Mouse (Mus musculus): ENCODE data around the gene Socs7. TPM values are rescaled to one million over a fixed set of nuclear protein-coding genes. Genes with fewer than 3 reads are reported as not detected.

Socs7 gene
- polyA plus RNA-seq, 1 experiment: 21.1 TPM

- no peaks in the 10 kb centered on the region for H3K27me3 ChIP-seq (ENCODE audit: control insufficient read depth, insufficient read depth, low read length, poor library complexity, severe bottlenecking)
- no peaks in the 10 kb centered on the region for H3K4me1 ChIP-seq (ENCODE audit: control insufficient read depth, insufficient read depth, low read length)
- H3K9ac ChIP-seq (ENCODE audit: low read depth, poor library complexity, severe bottlenecking): no peak overlapping the region
- no peak overlapping the region for H3K4me3 ChIP-seq (ENCODE audit: low read depth, low read length)
- no peaks in the 10 kb centered on the region for H3K9me3 ChIP-seq (replicated peaks; ENCODE audit: control insufficient read depth, insufficient read depth, low read length, poor library complexity, severe bottlenecking)
- H3K36me3 ChIP-seq (ENCODE audit: control insufficient read depth, insufficient read depth, low read length, poor library complexity, severe bottlenecking): peaks cover 5% of the 10 kb centered on the region; the same call in 1 of the 2 replicates
- no peak overlapping the region for H3K27ac ChIP-seq (ENCODE audit: insufficient read depth, low read length)
- TF ChIP-seq EP300 (IDR thresholded peaks at IDR 0.05; ENCODE audit: insufficient read depth, low read depth, low read length) (no peak), POLR2A (IDR thresholded peaks at IDR 0.05; ENCODE audit: insufficient read depth, low read length) (no peak), CTCF (IDR thresholded peaks at IDR 0.05; ENCODE audit: low read depth, low read length) (no peak)
Measured at GRCm38 (mm10) chr11:97370329-97371091, 8.2 kb downstream of the Socs7 start.

DNA sequence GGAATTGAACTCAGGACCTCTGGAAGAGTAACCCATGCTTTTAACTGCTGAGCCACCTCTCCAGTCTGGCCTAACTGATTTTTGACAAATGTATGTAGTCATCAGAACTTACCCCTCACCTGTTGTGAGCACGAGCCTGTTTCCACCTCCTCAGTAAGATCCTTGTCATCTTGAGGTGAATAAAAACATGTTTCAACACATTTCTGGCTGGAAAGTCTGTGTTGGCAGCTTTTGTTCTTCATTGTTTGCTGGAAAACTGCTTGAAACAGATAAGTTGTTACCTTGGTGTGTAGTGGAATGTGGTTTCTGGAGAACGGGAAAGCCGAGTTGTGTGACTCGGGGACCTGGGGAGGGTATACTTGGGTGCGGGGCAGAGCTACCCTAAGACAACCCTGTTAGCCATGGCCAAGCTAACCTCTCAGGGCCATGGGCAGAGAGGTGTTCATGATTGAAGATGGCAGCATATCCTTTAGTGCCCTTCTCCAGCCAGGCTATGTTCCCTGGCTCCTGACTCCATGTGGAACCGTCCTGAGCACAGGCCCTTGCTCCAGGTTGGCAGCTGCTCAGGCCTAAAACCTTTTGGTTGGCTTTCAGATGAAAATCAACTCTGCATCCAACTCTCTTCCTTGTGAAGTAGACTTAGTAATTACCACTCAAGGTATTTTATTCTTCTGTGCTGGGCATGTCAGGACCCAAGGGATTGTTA lies 10.0 kb downstream of the Socs7 start:
- H3K27ac ChIP-seq (ENCODE audit: insufficient read depth, low read length): no peak overlapping the region
- no peak overlapping the region for H3K4me3 ChIP-seq (ENCODE audit: low read depth, low read length)
- H3K9ac ChIP-seq (ENCODE audit: low read depth, poor library complexity, severe bottlenecking): no peak overlapping the region
- no peak for TF ChIP-seq CTCF (IDR thresholded peaks at IDR 0.05; ENCODE audit: low read depth, low read length)
- no peak for TF ChIP-seq EP300 (IDR thresholded peaks at IDR 0.05; ENCODE audit: insufficient read depth, low read depth, low read length)
- no peak for TF ChIP-seq POLR2A (IDR thresholded peaks at IDR 0.05; ENCODE audit: insufficient read depth, low read length)
- H3K36me3 ChIP-seq (ENCODE audit: control insufficient read depth, insufficient read depth, low read length, poor library complexity, severe bottlenecking): peaks cover 7% of the 10 kb centered on the region; the same call in 1 of the 2 replicates
- no peaks in the 10 kb centered on the region for H3K27me3 ChIP-seq (ENCODE audit: control insufficient read depth, insufficient read depth, low read length, poor library complexity, severe bottlenecking)
- H3K9me3 ChIP-seq (replicated peaks; ENCODE audit: control insufficient read depth, insufficient read depth, low read length, poor library complexity, severe bottlenecking): no peaks in the 10 kb centered on the region
- no peaks in the 10 kb centered on the region for H3K4me1 ChIP-seq (ENCODE audit: control insufficient read depth, insufficient read depth, low read length)

DNA sequence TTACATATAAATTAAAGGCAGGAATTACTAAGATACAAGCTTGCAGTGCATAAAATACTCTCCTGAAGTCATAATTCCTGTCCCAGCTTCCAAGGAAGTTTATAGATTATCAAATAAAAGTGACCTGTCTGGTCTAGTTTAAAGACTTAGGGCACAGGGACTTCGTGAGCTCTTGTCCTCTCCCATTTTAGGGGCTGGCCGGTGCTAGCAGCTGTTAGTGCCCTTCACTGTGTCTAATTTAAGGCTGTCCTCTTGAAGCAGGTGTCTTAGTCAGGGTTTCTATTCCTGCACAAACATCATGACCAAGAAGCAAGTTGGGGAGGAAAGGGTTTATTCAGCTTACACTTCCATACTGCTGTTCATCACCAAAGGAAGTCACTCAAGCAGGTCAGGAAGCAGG lies 11.1 kb downstream of the Socs7 start:
- Histone ChIP-seq H3K9ac (ENCODE audit: low read depth, poor library complexity, severe bottlenecking) (no peak overlapping the region), H3K27me3 (ENCODE audit: control insufficient read depth, insufficient read depth, low read length, poor library complexity, severe bottlenecking) (no peaks in the 10 kb centered on the region), H3K36me3 (ENCODE audit: control insufficient read depth, insufficient read depth, low read length, poor library complexity, severe bottlenecking) (peaks cover 10% of the 10 kb centered on the region; the same call in 1 of the 2 replicates), H3K4me3 (ENCODE audit: low read depth, low read length) (no peak overlapping the region), H3K9me3 (replicated peaks; ENCODE audit: control insufficient read depth, insufficient read depth, low read length, poor library complexity, severe bottlenecking) (no peaks in the 10 kb centered on the region), H3K4me1 (ENCODE audit: control insufficient read depth, insufficient read depth, low read length) (no peaks in the 10 kb centered on the region), H3K27ac (ENCODE audit: insufficient read depth, low read length) (no peak overlapping the region)
- no peak for TF ChIP-seq POLR2A (IDR thresholded peaks at IDR 0.05; ENCODE audit: insufficient read depth, low read length)
- no peak for TF ChIP-seq EP300 (IDR thresholded peaks at IDR 0.05; ENCODE audit: insufficient read depth, low read depth, low read length)
- no peak for TF ChIP-seq CTCF (IDR thresholded peaks at IDR 0.05; ENCODE audit: low read depth, low read length)

- H3K4me3 ChIP-seq (ENCODE audit: low read depth, low read length): no peak overlapping the region
- H3K27ac ChIP-seq (ENCODE audit: insufficient read depth, low read length): no peak overlapping the region
- H3K9me3 ChIP-seq (replicated peaks; ENCODE audit: control insufficient read depth, insufficient read depth, low read length, poor library complexity, severe bottlenecking): no peaks in the 10 kb centered on the region
- H3K9ac ChIP-seq (ENCODE audit: low read depth, poor library complexity, severe bottlenecking): no peak overlapping the region
- H3K4me1 ChIP-seq (ENCODE audit: control insufficient read depth, insufficient read depth, low read length): no peaks in the 10 kb centered on the region
- peaks cover 15% of the 10 kb centered on the region; the same call in 1 of the 2 replicates for H3K36me3 ChIP-seq (ENCODE audit: control insufficient read depth, insufficient read depth, low read length, poor library complexity, severe bottlenecking)
- TF ChIP-seq POLR2A (IDR thresholded peaks at IDR 0.05; ENCODE audit: insufficient read depth, low read length): no peak
- TF ChIP-seq EP300 (IDR thresholded peaks at IDR 0.05; ENCODE audit: insufficient read depth, low read depth, low read length): no peak
- TF ChIP-seq CTCF (IDR thresholded peaks at IDR 0.05; ENCODE audit: low read depth, low read length): no peak
- no peaks in the 10 kb centered on the region for H3K27me3 ChIP-seq (ENCODE audit: control insufficient read depth, insufficient read depth, low read length, poor library complexity, severe bottlenecking)
Measured at GRCm38 (mm10) chr11:97380036-97380435, 17.7 kb downstream of the Socs7 start.

- TF ChIP-seq EP300 (IDR thresholded peaks at IDR 0.05; ENCODE audit: insufficient read depth, low read depth, low read length): no peak
- no peak for TF ChIP-seq CTCF (IDR thresholded peaks at IDR 0.05; ENCODE audit: low read depth, low read length)
- no peak for TF ChIP-seq POLR2A (IDR thresholded peaks at IDR 0.05; ENCODE audit: insufficient read depth, low read length)
- no peaks in the 10 kb centered on the region for H3K27me3 ChIP-seq (ENCODE audit: control insufficient read depth, insufficient read depth, low read length, poor library complexity, severe bottlenecking)
- H3K9ac ChIP-seq (ENCODE audit: low read depth, poor library complexity, severe bottlenecking): no peak overlapping the region
- H3K9me3 ChIP-seq (replicated peaks; ENCODE audit: control insufficient read depth, insufficient read depth, low read length, poor library complexity, severe bottlenecking): no peaks in the 10 kb centered on the region
- no peak overlapping the region for H3K4me3 ChIP-seq (ENCODE audit: low read depth, low read length)
- peaks cover 17% of the 10 kb centered on the region; the same call in 1 of the 2 replicates for H3K36me3 ChIP-seq (ENCODE audit: control insufficient read depth, insufficient read depth, low read length, poor library complexity, severe bottlenecking)
- H3K4me1 ChIP-seq (ENCODE audit: control insufficient read depth, insufficient read depth, low read length): no peaks in the 10 kb centered on the region
- no peak overlapping the region for H3K27ac ChIP-seq (ENCODE audit: insufficient read depth, low read length)
Measured at GRCm38 (mm10) chr11:97383017-97383416, 20.7 kb downstream of the Socs7 start.

GRCm38 (mm10) chr11:97383764-97384163 lies 21.4 kb downstream of the Socs7 start:
- no peak for TF ChIP-seq POLR2A (IDR thresholded peaks at IDR 0.05; ENCODE audit: insufficient read depth, low read length)
- TF ChIP-seq CTCF (IDR thresholded peaks at IDR 0.05; ENCODE audit: low read depth, low read length): no peak
- TF ChIP-seq EP300 (IDR thresholded peaks at IDR 0.05; ENCODE audit: insufficient read depth, low read depth, low read length): no peak
- Histone ChIP-seq H3K9ac (ENCODE audit: low read depth, poor library complexity, severe bottlenecking) (no peak overlapping the region), H3K27me3 (ENCODE audit: control insufficient read depth, insufficient read depth, low read length, poor library complexity, severe bottlenecking) (no peaks in the 10 kb centered on the region), H3K4me3 (ENCODE audit: low read depth, low read length) (no peak overlapping the region), H3K4me1 (ENCODE audit: control insufficient read depth, insufficient read depth, low read length) (no peaks in the 10 kb centered on the region), H3K27ac (ENCODE audit: insufficient read depth, low read length) (no peak overlapping the region), H3K9me3 (replicated peaks; ENCODE audit: control insufficient read depth, insufficient read depth, low read length, poor library complexity, severe bottlenecking) (no peaks in the 10 kb centered on the region), H3K36me3 (ENCODE audit: control insufficient read depth, insufficient read depth, low read length, poor library complexity, severe bottlenecking) (peaks cover 12% of the 10 kb centered on the region; the same call in 1 of the 2 replicates)
